Mouse (Mus musculus) liver, embryonic 14.5 days (tissue): ENCODE results near the gene Gm10135.

Experiments
- CTCF ChIP-seq: IDR thresholded peaks from 2 replicates; pipeline ENCODE4 v1.5.1; 2016; ENCODE audit warnings: antibody characterized with exemption, low read depth, control low read depth
- EP300 ChIP-seq: IDR thresholded peaks from 2 replicates; pipeline ENCODE4 v1.6.1; 2016; ENCODE audit warnings: antibody characterized with exemption, low read depth

GRCm38 (mm10) chr5:72995379-72995778, 20.9 kb upstream of the Gm10135 start:
- TF ChIP-seq CTCF: no peak
- TF ChIP-seq EP300: no peak
